Mouse (Mus musculus) midbrain, embryonic 16.5 days (tissue): ENCODE results near the gene Sf3a2. TPM values are rescaled to one million over a fixed set of nuclear protein-coding genes. Genes with fewer than 3 reads are reported as not detected.

ENCODE experiments used
- ATAC-seq: fragments of 200-750 bp; cut with Nextera tagmentation; 2 replicates; pipeline ENCODE4 v1.8.0; 2017; ENCODE audit warnings: moderate TSS enrichment
- H3K27ac ChIP-seq: fragments of 300-500 bp; sonication (generic); 2 replicates; pipeline ENCODE4 v1.5.1; 2014; ENCODE audit warnings: mild to moderate bottlenecking, low read length, mixed read lengths
- H3K27me3 ChIP-seq: fragments of 300-500 bp; sonication (generic); 2 replicates; pipeline ENCODE4 v1.6.1; 2014; ENCODE audit warnings: low read depth, low read length, mixed read lengths; ENCODE audit not compliant: control insufficient read depth, insufficient read depth
- H3K36me3 ChIP-seq: fragments of 300-500 bp; sonication (generic); 2 replicates; pipeline ENCODE4 v1.6.1; 2014; ENCODE audit warnings: mild to moderate bottlenecking, low read length, moderate library complexity, mixed read lengths; ENCODE audit not compliant: control insufficient read depth, insufficient read depth
- H3K4me1 ChIP-seq: fragments of 300-500 bp; sonication (generic); 2 replicates; pipeline ENCODE4 v1.6.1; 2014; ENCODE audit warnings: mild to moderate bottlenecking, low read length, mixed read lengths; ENCODE audit not compliant: control insufficient read depth, insufficient read depth
- H3K4me2 ChIP-seq: fragments of 300-500 bp; sonication (generic); 2 replicates; pipeline ENCODE4 v1.6.1; 2014; ENCODE audit warnings: mild to moderate bottlenecking, low read length, mixed read lengths
- H3K4me3 ChIP-seq: fragments of 300-500 bp; sonication (generic); 2 replicates; pipeline ENCODE4 v1.5.1; 2014; ENCODE audit warnings: low read depth, mild to moderate bottlenecking, low read length, moderate library complexity, mixed read lengths
- H3K9ac ChIP-seq: fragments of 300-500 bp; sonication (generic); 2 replicates; pipeline ENCODE4 v1.6.1; 2014; ENCODE audit warnings: low read depth, low read length, mixed read lengths
- H3K9me3 ChIP-seq: fragments of 300-500 bp; sonication (generic); replicated peaks from 2 replicates; pipeline ENCODE4 v1.6.1; 2014; ENCODE audit warnings: mild to moderate bottlenecking, low read length, mixed read lengths; ENCODE audit not compliant: control insufficient read depth, poor library complexity, severe bottlenecking
- WGBS: fragments of 180-500 bp; shearing (Covaris S2); extraction: QIAGEN DNeasy Blood & Tissue Kit; methylation state at CpG from one replicate; pipeline ENCODE4 v1.1.7; 2014; 5-methylcytosine and 5-hydroxymethylcytosine counted together
- polyA plus RNA-seq: library from polyadenylated mRNA; unstranded; fragments of >200 nt; fragmentation: Nextera tagmentation; extraction: Ambion mirVana; gene quantifications from 2 replicates; pipeline ENCODE4 v1.2.1, GENCODE M21; 2015

Gene Sf3a2
- polyA plus RNA-seq, 1 experiment from 2014 or later: 60.6 TPM

GRCm38 (mm10) chr10:80756967-80757366 lies 41.0 kb upstream of the Sf3a2 start:
- Histone ChIP-seq H3K4me1 (peaks cover 32% of the 10 kb centered on the region), H3K4me2 (peak overlapping the region; percentile 98), H3K27ac (no peak overlapping the region), H3K36me3 (no peaks in the 10 kb centered on the region), H3K4me3 (no peak overlapping the region), H3K27me3 (no peaks in the 10 kb centered on the region), H3K9me3 (no peaks in the 10 kb centered on the region), H3K9ac (no peak overlapping the region)
- no peak for ATAC-seq
- WGBS: 66% methylated on average over 4 of the region's 4 CpGs

DNA sequence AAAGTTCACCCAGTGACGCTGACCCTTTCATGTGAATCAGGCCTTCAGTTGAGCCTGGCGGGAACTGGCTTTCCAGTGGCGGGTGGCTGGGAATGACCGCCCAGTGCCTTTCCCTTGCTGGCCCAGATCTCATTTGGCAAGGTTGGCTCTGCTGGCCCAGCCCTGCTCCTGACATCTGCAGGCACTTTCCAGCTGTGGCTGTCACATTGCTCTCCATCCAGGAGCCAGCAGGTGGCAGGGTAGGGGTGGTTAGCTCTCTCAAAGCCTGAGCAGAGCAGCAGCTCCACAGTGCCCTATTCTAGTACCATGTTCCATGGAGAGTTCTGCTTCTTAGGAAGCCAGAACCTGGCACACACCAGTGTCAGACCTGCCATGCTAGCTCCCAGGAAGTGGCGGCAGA lies 40.3 kb upstream of the Sf3a2 start:
- WGBS: 41% methylated on average over 5 of the region's 5 CpGs
- ATAC-seq: no peak
- Histone ChIP-seq H3K9ac (no peak overlapping the region), H3K4me3 (no peak overlapping the region), H3K27ac (no peak overlapping the region), H3K9me3 (no peaks in the 10 kb centered on the region), H3K4me2 (no peak overlapping the region; the same call in 1 of the 2 replicates), H3K27me3 (no peaks in the 10 kb centered on the region), H3K36me3 (no peaks in the 10 kb centered on the region), H3K4me1 (peaks cover 29% of the 10 kb centered on the region)

DNA sequence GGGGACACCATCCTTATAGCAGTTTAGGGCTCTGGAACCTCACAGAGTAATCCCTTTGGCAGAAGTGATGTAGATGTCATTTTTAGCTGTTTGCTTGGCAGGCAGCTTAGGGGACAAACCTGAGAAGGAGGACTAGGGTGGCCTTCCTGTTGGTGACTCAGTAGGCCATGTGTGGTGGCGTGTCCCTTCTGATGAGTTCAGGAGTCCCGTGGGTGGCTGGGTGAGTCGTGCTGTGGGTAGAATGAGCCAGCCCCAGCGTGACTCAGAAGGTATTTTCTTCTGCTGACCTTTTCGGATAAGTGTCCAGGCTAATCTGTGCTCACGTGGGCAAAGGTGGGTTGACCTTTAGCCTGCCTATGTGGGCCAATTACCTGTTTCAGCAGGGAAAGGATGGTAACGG lies 39.3 kb upstream of the Sf3a2 start:
- no peaks in the 10 kb centered on the region for H3K9me3 ChIP-seq
- H3K4me3 ChIP-seq: no peak overlapping the region
- no peaks in the 10 kb centered on the region for H3K36me3 ChIP-seq
- H3K27ac ChIP-seq: no peak overlapping the region
- 80% methylated on average over 7 of the region's 7 CpGs for WGBS
- no peak overlapping the region for H3K4me2 ChIP-seq
- H3K9ac ChIP-seq: no peak overlapping the region; the same call in 1 of the 2 replicates
- ATAC-seq: no peak
- H3K4me1 ChIP-seq: peaks cover 29% of the 10 kb centered on the region
- no peaks in the 10 kb centered on the region for H3K27me3 ChIP-seq

GRCm38 (mm10) chr10:80760596-80761524 lies 37.1 kb upstream of the Sf3a2 start:
- Histone ChIP-seq H3K4me3 (no peak overlapping the region), H3K27me3 (no peaks in the 10 kb centered on the region), H3K4me2 (no peak overlapping the region), H3K9ac (no peak overlapping the region), H3K27ac (no peak overlapping the region), H3K9me3 (no peaks in the 10 kb centered on the region), H3K36me3 (0 out of 2 replicates have a peak, but pooled peaks cover 4% of the 10 kb centered on the region), H3K4me1 (peaks cover 23% of the 10 kb centered on the region)
- 93% methylated on average over 4 of the region's 4 CpGs for WGBS
- ATAC-seq: no peak

- Histone ChIP-seq H3K36me3 (peaks cover 8% of the 10 kb centered on the region; the same call in 1 of the 2 replicates), H3K27ac (no peak overlapping the region), H3K4me2 (no peak overlapping the region), H3K4me3 (no peak overlapping the region), H3K9me3 (no peaks in the 10 kb centered on the region), H3K4me1 (peaks cover 14% of the 10 kb centered on the region), H3K9ac (no peak overlapping the region), H3K27me3 (no peaks in the 10 kb centered on the region)
- WGBS: 51% methylated on average over 3 of the region's 3 CpGs
- no peak for ATAC-seq
These were observed 36.2 kb upstream of the Sf3a2 start for GRCm38 (mm10) chr10:80761821-80762220.

- no peak for ATAC-seq
- peaks cover 11% of the 10 kb centered on the region; the same call in 1 of the 2 replicates for H3K36me3 ChIP-seq
- no peak overlapping the region for H3K4me3 ChIP-seq
- whole genome bisulfite sequencing: 98% methylated on average over 2 of the region's 2 CpGs
- H3K27me3 ChIP-seq: no peaks in the 10 kb centered on the region
- H3K9me3 ChIP-seq: no peaks in the 10 kb centered on the region
- no peak overlapping the region for H3K27ac ChIP-seq
- no peak overlapping the region for H3K9ac ChIP-seq
- H3K4me2 ChIP-seq: no peak overlapping the region
- H3K4me1 ChIP-seq: no peaks in the 10 kb centered on the region; the same call in none of the 2 replicates
These were observed 34.5 kb upstream of the Sf3a2 start for GRCm38 (mm10) chr10:80763502-80763901.

- Histone ChIP-seq H3K9ac (no peak overlapping the region), H3K36me3 (peaks cover 22% of the 10 kb centered on the region), H3K9me3 (no peaks in the 10 kb centered on the region), H3K27ac (no peak overlapping the region), H3K4me2 (no peak overlapping the region), H3K27me3 (no peaks in the 10 kb centered on the region), H3K4me3 (no peak overlapping the region), H3K4me1 (no peaks in the 10 kb centered on the region; the same call in none of the 2 replicates)
- WGBS: 82% methylated on average over 2 of the region's 2 CpGs
- no peak for ATAC-seq
These were observed 32.3 kb upstream of the Sf3a2 start for GRCm38 (mm10) chr10:80765746-80766145.

DNA sequence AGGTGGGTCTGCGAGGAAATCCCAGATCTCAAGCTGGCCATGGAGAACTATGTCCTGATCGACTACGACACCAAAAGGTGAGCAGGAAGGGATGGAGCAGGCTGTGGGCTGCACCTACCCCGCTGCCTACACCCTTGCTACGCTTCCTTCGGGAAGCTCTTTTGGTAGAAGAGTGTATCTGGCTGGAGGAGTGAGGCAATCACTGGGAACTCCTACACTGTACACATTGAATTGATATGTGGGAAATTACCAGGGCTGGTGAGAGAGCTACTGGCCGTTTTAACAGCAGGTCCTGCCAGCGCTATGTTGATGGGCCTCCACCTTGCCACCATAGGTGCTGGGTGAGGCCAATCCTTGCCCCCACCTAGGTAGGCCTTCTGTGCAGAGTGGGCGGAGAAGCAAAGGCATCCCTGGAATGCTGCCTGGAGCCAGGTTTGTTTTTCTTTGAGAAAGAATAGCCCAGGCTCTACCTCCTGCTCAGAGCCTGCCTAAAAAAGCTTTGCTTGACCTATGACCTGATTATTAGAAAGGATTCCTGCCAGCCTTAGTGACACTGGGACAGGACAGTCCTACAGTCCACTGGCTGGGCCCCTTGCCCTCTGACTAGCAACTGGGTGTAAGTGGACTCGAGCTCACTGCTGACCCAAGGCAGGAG lies 31.7 kb upstream of the Sf3a2 start:
- Histone ChIP-seq H3K4me3 (no peak overlapping the region), H3K27ac (no peak overlapping the region), H3K4me1 (no peaks in the 10 kb centered on the region; the same call in 1 of the 2 replicates), H3K4me2 (no peak overlapping the region), H3K9me3 (no peaks in the 10 kb centered on the region), H3K36me3 (peaks cover 27% of the 10 kb centered on the region), H3K27me3 (no peaks in the 10 kb centered on the region), H3K9ac (no peak overlapping the region)
- ATAC-seq: no peak
- 84% methylated on average over 10 of the region's 10 CpGs for WGBS

DNA sequence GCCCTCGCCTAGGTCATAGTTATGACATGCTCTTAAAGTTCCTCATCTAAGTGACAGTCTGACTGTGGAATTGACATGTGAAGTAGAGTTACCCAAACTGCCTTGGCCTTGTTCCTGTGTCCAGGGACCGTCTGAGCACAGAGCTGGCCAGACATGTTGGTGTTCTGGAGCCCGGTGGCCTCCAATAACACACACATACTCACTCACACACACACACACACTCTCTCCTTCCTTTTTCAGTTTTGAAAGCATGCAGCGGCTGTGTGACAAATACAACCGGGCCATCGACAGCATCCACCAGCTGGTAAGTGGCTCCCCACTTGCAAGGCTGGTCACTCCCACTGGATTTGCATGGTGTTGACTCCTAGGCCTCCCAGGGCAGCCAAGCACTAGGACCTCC lies 29.6 kb upstream of the Sf3a2 start:
- Histone ChIP-seq H3K27me3 (no peaks in the 10 kb centered on the region), H3K4me2 (no peak overlapping the region), H3K9ac (no peak overlapping the region), H3K4me3 (no peak overlapping the region), H3K27ac (no peak overlapping the region), H3K4me1 (no peaks in the 10 kb centered on the region), H3K9me3 (no peaks in the 10 kb centered on the region), H3K36me3 (peaks cover 39% of the 10 kb centered on the region)
- no peak for ATAC-seq
- 90% methylated on average over 6 of the region's 6 CpGs for WGBS
